Mouse (Mus musculus): ENCODE results near the gene Lbx2.

The Lbx2 gene

GRCm38 (mm10) chr6:83132176-83132919 lies 46.2 kb downstream of the Lbx2 start:
- 85% methylated on average over 9 of the region's 9 CpGs for WGBS

- 56% methylated on average over 3 of the region's 3 CpGs for WGBS
Measured at GRCm38 (mm10) chr6:83134226-83134625, 48.1 kb downstream of the Lbx2 start.

GRCm38 (mm10) chr6:83134951-83135513 lies 48.9 kb downstream of the Lbx2 start, which contains the start of gene Rtkn:
Gene Rtkn, plus strand, starts transcription at chr6:83135463.
- 72% methylated on average over 7 of the region's 7 CpGs for WGBS

- 18% methylated on average over 37 of the region's 37 CpGs for WGBS
Measured at GRCm38 (mm10) chr6:83135571-83136161, 49.5 kb downstream of the Lbx2 start.

- WGBS: 44% methylated on average over 5 of the region's 5 CpGs
Measured at GRCm38 (mm10) chr6:83136291-83136880, 50.2 kb downstream of the Lbx2 start.

- WGBS: 11% methylated on average over 24 of the region's 26 CpGs
Measured at GRCm38 (mm10) chr6:83136881-83137575, 50.9 kb downstream of the Lbx2 start.

- WGBS: 3% methylated on average over 12 of the region's 12 CpGs
Measured at GRCm38 (mm10) chr6:83137576-83137950, 51.4 kb downstream of the Lbx2 start.
